Mouse (Mus musculus): Measurements from ENCODE around the gene Gpc2.

DNA sequence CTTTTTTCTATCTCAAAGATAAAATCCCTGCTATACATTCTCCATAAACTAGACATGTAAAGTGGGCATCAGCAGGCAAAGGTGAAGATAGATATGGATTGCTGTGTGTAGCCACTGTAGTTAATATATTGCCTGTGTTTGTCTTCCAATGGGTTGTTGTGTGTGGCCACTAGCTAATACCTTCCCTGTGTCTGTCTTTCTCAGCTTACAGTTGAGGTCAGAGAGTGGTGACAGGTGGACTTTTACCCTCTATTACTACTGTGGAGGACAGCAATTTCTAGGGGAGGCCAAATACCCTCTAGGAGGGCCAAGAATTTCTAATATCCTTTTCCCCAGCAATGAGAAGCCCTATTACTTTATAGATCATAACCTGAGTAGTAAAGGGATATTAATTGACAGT is 45.6 kb downstream of the Gpc2 start:
- TF ChIP-seq CTCF (IDR thresholded peaks at IDR 0.05; ENCODE audit: control insufficient read depth, insufficient read depth, low read length) (no peak), POLR2A (IDR thresholded peaks at IDR 0.05; ENCODE audit: borderline replicate concordance, control insufficient read depth, low read depth, low read length) (no peak)

Measured in bone marrow, adult 2 months (tissue).